8 mouse cellular contexts compared by ENCODE assay signal in genomic region chr3:131139345-131140090, GRCm38 (mm10). TPM values are rescaled to one million over a fixed set of nuclear protein-coding genes. Genes with fewer than 3 reads are reported as not detected.
DNase-seq lines count a peak whose midpoint lies in the region; ATAC-seq lines count a peak whose summit lies in the region.

No protein-coding gene starts in this region.

- DNase-seq in heart, adult 18-20 months = peak; percentile 23 to 31
- no peak for DNase-seq in heart, postnatal 4 days
- DNase-seq in Muller cell, postnatal 12 days (ENCODE audit: inconsistent ontology term) = peak; percentile 19
- DNase-seq in left cerebral cortex, adult 11 months (ENCODE audit: low spot score) = no peak
- DNase-seq in left cerebral cortex, adult 18-20 months (ENCODE audit: low spot score in 2 of 2) = no peak

- H3K27me3 ChIP-seq in heart, embryonic 14.5 days (ENCODE audit: control insufficient read depth, insufficient read depth, low read length) = no peaks in the 10 kb centered on the region

- H3K4me3 ChIP-seq in heart, embryonic 14.5 days (ENCODE audit: control insufficient read depth in 1 of 2, insufficient read depth in 1 of 2, low read depth in 1 of 2, low read length in 2 of 2) = no peak overlapping the region

- H3K36me3 ChIP-seq in heart, embryonic 14.5 days (ENCODE audit: control insufficient read depth, insufficient read depth, low read length) = no peaks in the 10 kb centered on the region

- H3K27ac ChIP-seq in heart, embryonic 14.5 days (replicated peaks in 1 of 2; ENCODE audit: control insufficient read depth in 1 of 2, insufficient read depth in 1 of 2, low read depth in 2 of 2, low read length in 2 of 2) = peak overlapping the region; percentile 78 to 83

- WGBS in heart, embryonic 14.5 days = 7% methylated on average over 14 of the region's 14 CpGs

- no peaks in the 10 kb centered on the region for H3K9me3 ChIP-seq in heart, embryonic 14.5 days (ENCODE audit: control insufficient read depth, low read length)

- peaks cover 22 to 33% of the 10 kb centered on the region in 2 experiments for H3K4me1 ChIP-seq in heart, embryonic 14.5 days (ENCODE audit: control insufficient read depth in 2 of 2, insufficient read depth in 2 of 2, low read length in 2 of 2)

- H3K9ac ChIP-seq in heart, embryonic 14.5 days (ENCODE audit: low read length) = peak overlapping the region; percentile 4; the same call in 1 of the 2 replicates

- no peak for ATAC-seq in heart, embryonic 14.5 days (ENCODE audit: insufficient number of reproducible peaks, insufficient read depth, low FRiP score, low read depth)
- ATAC-seq in megakaryocyte progenitor cell, adult 5-6 weeks (replicated peaks; ENCODE audit: poor library complexity) = peak; percentile 82
- ATAC-seq in erythroblast, adult 5-6 weeks (replicated peaks; ENCODE audit: low FRiP score, poor library complexity, severe bottlenecking) = no peak

- H3K4me2 ChIP-seq in heart, embryonic 14.5 days (ENCODE audit: low read length) = peak overlapping the region; percentile 46

RNA-seq across cellular contexts. Expression of gene Lef1, which starts 29.2 kb away (rescaled TPM):
- 1 to 10 TPM in 1 of 2 experiments, under 1 TPM in 1; 0.25 to 2.5 TPM for total RNA-seq in heart, adult 18-20 months (2021)
- total RNA-seq in heart, postnatal 4 days (2021) = 1 to 10 TPM in 1 of 2 experiments, under 1 TPM in 1; 0.67 to 1.1 TPM
- polyA plus RNA-seq in heart, embryonic 14.5 days (2014; fragmentation: Nextera tagmentation; extraction: Ambion mirVana) = 5.3 and 5.6 TPM in 2 replicates
- total RNA-seq in megakaryocyte progenitor cell, adult 5-6 weeks (2015) = 0.64 TPM in 1 of 2 replicates, not detected in the other
- 0.37 TPM in 1 of 2 replicates, not detected in the other for total RNA-seq in megakaryocyte progenitor cell, adult 5-6 weeks (2017)
- total RNA-seq in erythroblast, adult 5-6 weeks (2015; ENCODE audit: low replicate concordance) = not detected in 2 replicates
- 0.14 and 0.60 TPM in 2 replicates for total RNA-seq in erythroblast, adult 5-6 weeks (2017; ENCODE audit: low replicate concordance)
- 1 to 10 TPM; 5.5 to 5.7 TPM for total RNA-seq in left cerebral cortex, adult 18-20 months (2021)

Comparison
In these comparisons a context has a peak if more than half of its experiments do, and no peak if none do; other contexts are left out.
1. DNase-seq: peak in heart, adult 18-20 months (2 of 2) and Muller cell, postnatal 12 days (single experiment); none in heart, postnatal 4 days (single experiment), left cerebral cortex, adult 11 months (single experiment) and left cerebral cortex, adult 18-20 months (0 of 2).